Mouse (Mus musculus): ENCODE results near the gene Gm572.

- TF ChIP-seq POLR2A (IDR thresholded peaks at IDR 0.05; ENCODE audit: borderline replicate concordance, insufficient read depth, low read length): no peak
- no peak for TF ChIP-seq CTCF (IDR thresholded peaks at IDR 0.05; ENCODE audit: borderline replicate concordance, insufficient read depth, low read depth, low read length)
These were observed 13.7 kb downstream of the Gm572 start for GRCm38 (mm10) chr4:148656691-148657258.
